ENCODE assay signal across 8 mouse cellular contexts in genomic region chr5:118413428-118414282, GRCm38 (mm10).
DNase-seq lines count a peak whose midpoint lies in the region; ATAC-seq lines count a peak whose summit lies in the region.

No protein-coding gene starts in this region.

- no peak overlapping the region for H3K4me2 ChIP-seq in intestine, embryonic 16.5 days (ENCODE audit: low read depth, low read length)

- no peak overlapping the region for H3K9ac ChIP-seq in intestine, embryonic 16.5 days (ENCODE audit: low read depth, low read length)

- no peaks in the 10 kb centered on the region for H3K9me3 ChIP-seq in embryonic facial prominence, embryonic 10.5 days
- H3K9me3 ChIP-seq in intestine, embryonic 16.5 days (ENCODE audit: control insufficient read depth, low read length), result no peaks in the 10 kb centered on the region

- DNase-seq in A20 (ENCODE audit: low read depth, low spot score), result peak; percentile 82
- DNase-seq in adrenal gland, adult 2 months, result peak; percentile 85
- peak; percentile 57 for DNase-seq in embryonic facial prominence, embryonic 10.5 days (ENCODE audit: low spot score)
- peak; percentile 98 for DNase-seq in heart, adult 11 months
- peak; percentile 66 to 86 for DNase-seq in left cerebral cortex, postnatal 10 days (ENCODE audit: extremely low spot score in 1 of 2, low spot score in 2 of 2)
- DNase-seq in spleen, postnatal 36 days (ENCODE audit: low spot score in 2 of 2), result peak; percentile 67 to 74

- intact Hi-C loops in left cerebral cortex, postnatal 10 days (cut with DNase I), result no loop called here

- no peak overlapping the region for H3K4me3 ChIP-seq in embryonic facial prominence, embryonic 10.5 days
- no peak overlapping the region for H3K4me3 ChIP-seq in intestine, embryonic 16.5 days (ENCODE audit: low read length)

- WGBS in embryonic facial prominence, embryonic 10.5 days, result 70% methylated on average over 13 of the region's 13 CpGs
- 64% methylated on average over 13 of the region's 13 CpGs for WGBS in intestine, embryonic 16.5 days

- H3K27ac ChIP-seq in embryonic facial prominence, embryonic 10.5 days (replicated peaks), result no peak overlapping the region
- H3K27ac ChIP-seq in intestine, embryonic 16.5 days (ENCODE audit: low read length), result no peak overlapping the region

- H3K27me3 ChIP-seq in embryonic facial prominence, embryonic 10.5 days (replicated peaks; ENCODE audit: low read depth, poor library complexity, severe bottlenecking), result 0 out of 2 replicates have a peak, but pooled peaks cover 3% of the 10 kb centered on the region
- no peaks in the 10 kb centered on the region for H3K27me3 ChIP-seq in intestine, embryonic 16.5 days (replicated peaks; ENCODE audit: control insufficient read depth, insufficient read depth, low read length)

- no peaks in the 10 kb centered on the region for H3K36me3 ChIP-seq in embryonic facial prominence, embryonic 10.5 days (replicated peaks)
- no peaks in the 10 kb centered on the region for H3K36me3 ChIP-seq in intestine, embryonic 16.5 days (ENCODE audit: control insufficient read depth, insufficient read depth, low read length)

- peaks cover 5% of the 10 kb centered on the region; the same call in 1 of the 2 replicates for H3K4me1 ChIP-seq in embryonic facial prominence, embryonic 10.5 days
- peaks cover 4% of the 10 kb centered on the region; the same call in 1 of the 2 replicates for H3K4me1 ChIP-seq in intestine, embryonic 16.5 days (ENCODE audit: control insufficient read depth, insufficient read depth, low read length)

- peak; percentile 92 for ATAC-seq in intestine, embryonic 16.5 days
- peak; percentile 95 for ATAC-seq in megakaryocyte-erythroid progenitor cell, adult 5-6 weeks (replicated peaks; ENCODE audit: low FRiP score, low TSS enrichment, poor library complexity, severe bottlenecking)
